Mouse (Mus musculus) embryonic fibroblast, embryonic 13.5 days (primary cell): ENCODE measurements at regions not wholly inside any gene's neighbourhood (a gene's known extent, or its start where the extent isn't known, plus 50 kb on each side); places are given as distances from the start of the nearest gene placed in this dataset.

Experiments used
- CTCF ChIP-seq: IDR thresholded peaks from 2 replicates; pipeline ENCODE4 v1.5.1; 2011; ENCODE audit warnings: mild to moderate bottlenecking, control low read depth, low read length, moderate library complexity, borderline replicate concordance; ENCODE audit not compliant: insufficient read depth
- POLR2A ChIP-seq: IDR thresholded peaks from 2 replicates; pipeline ENCODE4 v1.6.1; 2011; ENCODE audit warnings: low read depth, mild to moderate bottlenecking, control low read depth, low read length, moderate library complexity

DNA sequence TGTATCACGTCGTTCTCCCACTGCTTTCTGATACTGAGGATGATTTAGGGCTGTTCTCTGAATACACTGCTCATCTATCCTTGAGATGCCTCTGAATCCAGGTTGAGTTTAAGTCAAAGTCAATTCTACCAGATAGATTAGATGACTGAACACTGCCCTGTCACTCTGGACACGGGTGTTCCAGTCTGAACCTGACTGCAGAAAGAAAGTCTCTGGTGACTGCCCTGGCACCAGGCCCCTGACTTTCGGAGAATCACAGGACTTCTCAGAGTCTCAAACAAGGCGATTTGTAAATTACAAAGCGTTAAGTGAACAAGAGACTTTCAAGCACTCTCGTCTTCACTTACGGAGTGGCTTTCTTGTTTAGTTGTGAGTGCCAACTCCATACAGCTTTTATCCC, 324.6 kb downstream of the Kcnrg start:
- TF ChIP-seq CTCF (no peak), POLR2A (no peak)
